Mouse (Mus musculus) frontal cortex, adult 2 months (tissue): ENCODE measurements at regions not wholly inside any gene's neighbourhood (a gene's known extent, or its start where the extent isn't known, plus 50 kb on each side); places are given as distances from the start of the nearest gene placed in this dataset.

Source experiments
- DNase-seq, 2 experiments: peaks; one replicate each; pipeline ENCODE4 v3.0.0; 2022; ENCODE audit warnings: low spot score in 1 of 2; ENCODE audit errors: extremely low spot score in 1 of 2

- no peak for DNase-seq
These were observed 175.9 kb upstream of the Lmcd1 start for GRCm38 (mm10) chr6:112097699-112098098.

GRCm38 (mm10) chr6:112108651-112109050, 164.9 kb upstream of the Lmcd1 start:
- DNase-seq, result peak; percentile 84

GRCm38 (mm10) chr6:112119180-112119579, 154.4 kb upstream of the Lmcd1 start:
- no peak for DNase-seq

DNA sequence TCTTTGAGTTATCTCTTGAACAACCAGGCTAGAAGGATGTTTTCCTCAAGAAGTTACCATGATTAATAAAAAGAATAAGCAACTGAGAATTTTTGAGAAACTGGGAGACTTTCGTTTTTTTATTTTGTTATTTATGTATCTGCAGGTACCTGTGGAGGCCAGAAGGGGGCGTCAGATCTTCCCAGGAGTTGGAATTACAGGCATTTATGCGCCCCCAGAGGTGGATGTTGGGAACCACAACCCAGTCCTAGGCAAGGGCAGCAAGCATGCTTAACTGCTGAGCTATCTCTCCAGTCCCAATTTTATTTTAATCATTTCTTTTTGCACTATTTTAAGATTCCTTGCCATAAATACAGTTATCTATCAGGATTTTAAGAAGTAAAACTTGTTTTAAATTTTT, 140.0 kb upstream of the Lmcd1 start:
- DNase-seq, result peak in 1 of 2 experiments; percentile 8

DNA sequence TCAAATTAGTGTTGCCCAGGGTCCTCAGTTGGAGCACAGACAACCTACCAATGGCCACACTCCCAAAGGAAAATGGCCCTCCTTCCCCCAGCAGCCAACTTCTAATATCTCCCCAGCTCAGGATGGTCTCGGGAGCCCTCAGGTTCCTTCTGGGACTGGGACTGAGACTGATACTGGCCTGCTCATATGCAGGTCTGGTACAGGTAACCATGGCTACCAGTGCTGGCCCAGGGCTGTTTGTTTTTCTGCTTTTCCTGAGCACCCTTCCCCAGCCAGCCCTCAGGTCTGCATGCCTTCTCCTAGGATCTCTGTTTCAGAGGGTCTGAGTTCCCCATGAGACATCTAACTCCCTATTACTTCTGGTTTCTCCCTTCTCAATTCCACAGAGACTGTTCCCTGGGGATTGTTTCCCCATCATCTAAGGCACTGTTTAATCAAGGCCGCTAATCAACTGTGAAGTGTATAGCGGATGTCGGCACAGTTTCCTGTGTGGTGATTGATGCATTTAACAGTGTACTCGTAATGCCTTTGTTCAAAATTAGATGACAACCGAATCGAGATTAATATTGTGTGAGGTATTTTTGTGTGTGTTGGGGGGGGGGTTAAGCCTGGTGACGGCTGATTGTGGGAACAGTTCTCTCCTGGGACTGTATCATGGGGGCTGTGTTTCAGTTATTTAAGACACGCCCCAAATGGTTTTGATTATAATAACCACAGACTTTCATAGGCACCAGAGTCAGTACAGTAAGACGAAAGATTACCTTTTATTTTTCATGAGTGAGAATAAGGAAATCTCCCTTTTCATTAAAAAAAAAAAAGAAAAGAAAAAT, 120.8 kb upstream of the Lmcd1 start:
- DNase-seq, result no peak

- no peak for DNase-seq
These were observed 106.1 kb upstream of the Lmcd1 start for GRCm38 (mm10) chr6:112167487-112167886.

DNA sequence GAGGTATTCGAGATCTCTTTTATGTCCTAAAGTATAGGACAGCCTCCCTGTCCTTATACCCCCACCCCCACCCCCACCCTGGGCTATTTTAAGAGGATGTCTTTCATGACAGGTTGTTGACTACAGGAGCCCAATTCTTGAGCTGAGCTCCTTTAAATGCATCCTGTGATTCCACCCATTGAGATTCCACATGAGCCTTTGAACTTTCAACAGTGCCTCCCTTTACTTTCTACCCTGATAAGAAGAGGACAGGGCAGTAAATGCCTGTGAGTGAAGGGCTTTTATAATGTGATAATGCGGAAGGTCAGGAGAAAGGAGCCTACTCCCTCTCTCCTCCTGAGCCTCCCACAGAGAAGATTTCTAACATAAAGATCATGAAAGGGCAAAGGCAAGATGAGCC, 97.2 kb upstream of the Lmcd1 start:
- no peak for DNase-seq

- DNase-seq, result no peak
These were observed 85.9 kb upstream of the Lmcd1 start for GRCm38 (mm10) chr6:112187636-112188035.

- peak; percentile 67 to 93 for DNase-seq
These were observed 82.5 kb upstream of the Lmcd1 start for GRCm38 (mm10) chr6:112191032-112191431.

DNA sequence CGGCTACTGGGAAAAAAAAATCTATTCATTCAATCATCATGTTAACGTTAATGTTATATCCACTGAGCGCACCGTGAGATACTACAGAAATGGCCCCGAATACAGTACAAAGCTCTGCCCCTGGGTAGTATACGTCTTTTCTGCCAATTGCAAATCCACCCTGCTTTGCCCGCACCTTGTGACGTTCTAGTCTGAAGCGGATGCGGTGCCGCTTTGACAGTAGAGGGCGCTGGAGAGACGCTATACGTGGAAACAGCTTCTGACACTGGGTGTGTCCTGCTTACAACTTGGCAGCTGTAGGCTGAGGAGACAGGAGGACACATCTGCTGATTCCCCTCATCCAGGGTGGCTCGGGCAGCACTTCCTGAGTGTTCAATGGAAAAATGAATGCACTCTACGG, 76.1 kb upstream of the Lmcd1 start:
- peak; percentile 87 to 97 for DNase-seq

DNA sequence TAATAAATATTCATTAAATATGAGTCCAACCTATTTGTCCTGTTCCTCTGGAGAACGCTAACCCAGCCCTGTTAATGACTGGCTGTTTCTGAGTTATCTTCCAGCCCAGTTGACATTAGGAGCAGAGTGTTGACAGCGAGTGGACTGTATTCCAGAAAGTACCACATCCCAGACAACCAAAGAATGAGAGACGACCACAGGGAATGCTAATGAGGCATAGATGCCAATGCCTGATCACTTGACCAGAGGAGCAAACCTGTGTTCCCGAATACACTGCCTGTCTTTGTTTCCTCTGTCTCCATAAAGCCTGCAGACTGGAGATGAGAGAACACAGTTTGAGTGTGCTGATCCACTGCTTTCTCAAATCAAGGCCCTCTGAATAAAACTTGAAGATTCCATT, 74.3 kb upstream of the Lmcd1 start:
- DNase-seq, result no peak

- DNase-seq, result no peak
These were observed 71.4 kb upstream of the Lmcd1 start for GRCm38 (mm10) chr6:112202120-112202519.

- DNase-seq, result no peak
These were observed 70.2 kb upstream of the Lmcd1 start for GRCm38 (mm10) chr6:112203321-112203720.

- no peak for DNase-seq
These were observed 68.6 kb upstream of the Lmcd1 start for GRCm38 (mm10) chr6:112204956-112205355.

- DNase-seq, result no peak
These were observed 68.0 kb upstream of the Lmcd1 start for GRCm38 (mm10) chr6:112205420-112205995.

DNA sequence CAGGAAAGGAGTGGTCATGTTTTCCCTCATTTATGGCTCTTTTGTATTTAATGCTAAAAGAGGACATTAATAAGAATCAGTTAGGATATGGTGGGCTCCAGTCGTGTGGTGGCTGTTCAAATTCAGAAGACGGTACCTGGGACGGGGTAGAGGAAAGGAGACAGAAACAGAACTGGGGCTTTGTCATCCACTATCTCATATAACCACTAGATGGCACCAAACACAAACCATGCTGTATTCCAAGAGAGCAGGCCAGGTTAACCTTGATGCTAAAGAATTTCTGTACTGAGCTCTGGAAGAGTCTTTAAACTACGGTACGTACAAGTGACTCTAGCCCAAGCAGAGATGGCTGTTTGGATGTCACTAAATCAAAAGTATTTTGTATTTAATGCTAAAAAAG, 66.3 kb upstream of the Lmcd1 start:
- peak in 1 of 2 experiments; percentile 86 for DNase-seq

GRCm38 (mm10) chr6:112210238-112210950, 63.2 kb upstream of the Lmcd1 start:
- no peak for DNase-seq

DNA sequence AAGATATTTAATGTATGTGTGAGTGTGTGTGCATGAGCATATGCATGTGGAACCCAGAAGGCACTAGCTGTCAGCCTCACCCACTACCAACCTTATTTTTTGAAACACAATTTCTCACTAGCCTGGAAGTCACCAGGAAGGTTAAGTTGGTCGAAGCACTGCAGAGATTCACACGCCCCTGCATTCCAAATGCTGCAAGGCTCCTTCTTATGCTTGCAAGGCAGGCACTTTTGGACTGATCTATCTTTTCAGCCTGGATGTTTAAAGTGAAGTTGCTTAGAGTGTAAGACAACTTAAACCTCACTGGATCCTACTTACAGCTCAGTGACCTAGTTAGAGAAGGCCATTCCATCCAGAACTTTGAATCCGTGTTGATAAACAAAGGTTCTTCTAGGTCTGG, 56.7 kb upstream of the Lmcd1 start:
- DNase-seq, result no peak

- no peak for DNase-seq
These were observed 55.3 kb upstream of the Lmcd1 start for GRCm38 (mm10) chr6:112218248-112218647.

GRCm38 (mm10) chr6:112219641-112220040, 53.9 kb upstream of the Lmcd1 start:
- DNase-seq, result no peak

- no peak for DNase-seq
These were observed 53.4 kb upstream of the Lmcd1 start for GRCm38 (mm10) chr6:112220149-112220548.

- DNase-seq, result no peak
These were observed 52.2 kb upstream of the Lmcd1 start for GRCm38 (mm10) chr6:112221373-112221772.
